Mouse (Mus musculus) intestine, embryonic 16.5 days (tissue): Measurements from ENCODE around the gene Agbl2. TPM values are rescaled to one million over a fixed set of nuclear protein-coding genes. Genes with fewer than 3 reads are reported as not detected.

Source experiments
- ATAC-seq: fragments of 200-750 bp; cut with Nextera tagmentation; 2 replicates; pipeline ENCODE4 v1.8.0; 2017; ENCODE audit warnings: moderate TSS enrichment, moderate library complexity
- H3K27ac ChIP-seq: fragments of 300-500 bp; sonication (generic); 2 replicates; pipeline ENCODE4 v1.5.1; 2014; ENCODE audit warnings: mild to moderate bottlenecking, low read length
- H3K27me3 ChIP-seq: fragments of 300-500 bp; sonication (generic); replicated peaks from 2 replicates; pipeline ENCODE4 v1.6.1; 2014; ENCODE audit warnings: low read length, control low read depth, mixed read lengths; ENCODE audit not compliant: control insufficient read depth, insufficient read depth
- H3K36me3 ChIP-seq: fragments of 300-500 bp; sonication (generic); 2 replicates; pipeline ENCODE4 v1.6.1; 2014; ENCODE audit warnings: low read length, control low read depth; ENCODE audit not compliant: control insufficient read depth, insufficient read depth
- H3K4me1 ChIP-seq: fragments of 300-500 bp; sonication (generic); 2 replicates; pipeline ENCODE4 v1.6.1; 2014; ENCODE audit warnings: low read length, control low read depth, mixed read lengths; ENCODE audit not compliant: control insufficient read depth, insufficient read depth
- H3K4me2 ChIP-seq: fragments of 300-500 bp; sonication (generic); 2 replicates; pipeline ENCODE4 v1.6.1; 2014; ENCODE audit warnings: low read depth, low read length, control low read depth
- H3K4me3 ChIP-seq: fragments of 300-500 bp; sonication (generic); 2 replicates; pipeline ENCODE4 v1.5.1; 2014; ENCODE audit warnings: mild to moderate bottlenecking, low read length
- H3K9ac ChIP-seq: fragments of 300-500 bp; sonication (generic); 2 replicates; pipeline ENCODE4 v1.6.1; 2014; ENCODE audit warnings: low read depth, low read length
- H3K9me3 ChIP-seq: fragments of 300-500 bp; sonication (generic); 2 replicates; pipeline ENCODE4 v1.6.1; 2016; ENCODE audit warnings: low read length, control low read depth; ENCODE audit not compliant: control insufficient read depth
- WGBS: fragments of 180-500 bp; shearing (Covaris S2); extraction: QIAGEN DNeasy Blood & Tissue Kit; methylation state at CpG from one replicate; pipeline ENCODE4 v1.1.7; 2014; 5-methylcytosine and 5-hydroxymethylcytosine counted together
- polyA plus RNA-seq: library from polyadenylated mRNA; unstranded; fragments of >200 nt; fragmentation: Nextera tagmentation; extraction: Ambion mirVana; gene quantifications from 2 replicates; pipeline ENCODE4 v1.2.1, GENCODE M21; 2015

Gene Agbl2
- polyA plus RNA-seq, 1 experiment from 2014 or later, result 0.48 TPM

GRCm38 (mm10) chr2:90874025-90874424, 91.5 kb downstream of the Agbl2 start:
- 81% methylated on average over 1 of the region's 1 CpGs for WGBS
- H3K27ac ChIP-seq, result no peak overlapping the region
- H3K27me3 ChIP-seq, result no peaks in the 10 kb centered on the region
- no peaks in the 10 kb centered on the region for H3K9me3 ChIP-seq
- no peaks in the 10 kb centered on the region for H3K36me3 ChIP-seq
- H3K9ac ChIP-seq, result no peak overlapping the region
- H3K4me1 ChIP-seq, result peaks cover 11% of the 10 kb centered on the region; the same call in 1 of the 2 replicates
- ATAC-seq, result no peak
- no peak overlapping the region for H3K4me2 ChIP-seq
- H3K4me3 ChIP-seq, result no peak overlapping the region

- Histone ChIP-seq H3K4me2 (no peak overlapping the region), H3K9me3 (no peaks in the 10 kb centered on the region), H3K9ac (no peak overlapping the region), H3K4me3 (no peak overlapping the region), H3K27me3 (no peaks in the 10 kb centered on the region), H3K27ac (no peak overlapping the region), H3K36me3 (no peaks in the 10 kb centered on the region), H3K4me1 (peaks cover 5% of the 10 kb centered on the region; the same call in 1 of the 2 replicates)
- WGBS, result 69% methylated on average over 2 of the region's 2 CpGs
- ATAC-seq, result no peak
Measured at GRCm38 (mm10) chr2:90875239-90875638, 92.7 kb downstream of the Agbl2 start.

- H3K9ac ChIP-seq, result no peak overlapping the region
- no peaks in the 10 kb centered on the region for H3K27me3 ChIP-seq
- no peak for ATAC-seq
- no peaks in the 10 kb centered on the region for H3K4me1 ChIP-seq
- H3K27ac ChIP-seq, result no peak overlapping the region
- no peak overlapping the region for H3K4me2 ChIP-seq
- no peaks in the 10 kb centered on the region for H3K36me3 ChIP-seq
- H3K9me3 ChIP-seq, result no peaks in the 10 kb centered on the region
- H3K4me3 ChIP-seq, result no peak overlapping the region
- WGBS, result 76% methylated on average over 4 of the region's 5 CpGs
Measured at GRCm38 (mm10) chr2:90877584-90878259, 95.2 kb downstream of the Agbl2 start.

GRCm38 (mm10) chr2:90879419-90879818, 96.9 kb downstream of the Agbl2 start:
- no peaks in the 10 kb centered on the region for H3K27me3 ChIP-seq
- H3K4me2 ChIP-seq, result no peak overlapping the region
- H3K27ac ChIP-seq, result no peak overlapping the region
- no peak for ATAC-seq
- H3K36me3 ChIP-seq, result no peaks in the 10 kb centered on the region
- H3K9me3 ChIP-seq, result no peaks in the 10 kb centered on the region
- no peaks in the 10 kb centered on the region for H3K4me1 ChIP-seq
- H3K9ac ChIP-seq, result no peak overlapping the region
- no peak overlapping the region for H3K4me3 ChIP-seq

GRCm38 (mm10) chr2:90880144-90880785, 97.7 kb downstream of the Agbl2 start:
- Histone ChIP-seq H3K4me2 (no peak overlapping the region), H3K9ac (no peak overlapping the region), H3K27ac (no peak overlapping the region), H3K4me3 (no peak overlapping the region), H3K4me1 (peaks cover under 1% of the 10 kb centered on the region; the same call in 1 of the 2 replicates), H3K36me3 (no peaks in the 10 kb centered on the region), H3K9me3 (no peaks in the 10 kb centered on the region), H3K27me3 (0 out of 2 replicates have a peak, but pooled peaks cover 4% of the 10 kb centered on the region)
- ATAC-seq, result no peak
- WGBS, result 45% methylated on average over 6 of the region's 6 CpGs

GRCm38 (mm10) chr2:90881824-90882223, 99.3 kb downstream of the Agbl2 start:
- 83% methylated on average over 2 of the region's 2 CpGs for WGBS

More at GRCm38 (mm10) chr2:90881824-90882223, 99.3 kb downstream of the Agbl2 start:
- H3K27ac ChIP-seq, result no peak overlapping the region
- H3K27me3 ChIP-seq, result peaks cover 11% of the 10 kb centered on the region; the same call in 1 of the 2 replicates
- no peak overlapping the region for H3K4me3 ChIP-seq
- H3K9ac ChIP-seq, result no peak overlapping the region
- H3K4me1 ChIP-seq, result peaks cover 9% of the 10 kb centered on the region
- no peaks in the 10 kb centered on the region for H3K36me3 ChIP-seq
- no peaks in the 10 kb centered on the region for H3K9me3 ChIP-seq
- no peak for ATAC-seq
- no peak overlapping the region for H3K4me2 ChIP-seq

Other genes with a start within 250 kb of the Agbl2 start
- gene Ptprj, start 202.1 kb upstream of the Agbl2 start, polyA plus RNA-seq, result 3.5 TPM in 2 replicates
- gene Nup160, start 105.5 kb upstream of the Agbl2 start, polyA plus RNA-seq, result 34.2 and 36.1 TPM in 2 replicates
- 53.2 and 53.7 TPM in 2 replicates for gene Fnbp4, start 37.4 kb upstream of the Agbl2 start, polyA plus RNA-seq
- 409 and 416 TPM in 2 replicates for gene Mtch2, start 64.4 kb downstream of the Agbl2 start, polyA plus RNA-seq
- gene C1qtnf4, start 103.1 kb downstream of the Agbl2 start, polyA plus RNA-seq, result 3.3 and 4.8 TPM in 2 replicates
- gene Kbtbd4, start 122.0 kb downstream of the Agbl2 start, polyA plus RNA-seq, result 24.8 and 27.1 TPM in 2 replicates
- gene Ndufs3, start 122.1 kb downstream of the Agbl2 start, polyA plus RNA-seq, result 301 and 316 TPM in 2 replicates
- 71.8 and 73.1 TPM in 2 replicates for gene Celf1, start 157.7 kb downstream of the Agbl2 start, polyA plus RNA-seq